Comparison of ENCODE assay signal across 16 mouse cellular contexts in genomic region chr12:72263213-72264103, GRCm38 (mm10).
A peak's percentile ranks its signal among the peaks of the same experiment; 100 is the strongest.
DNase-seq lines count a peak whose midpoint lies in the region; ATAC-seq and TF ChIP-seq lines count a peak whose summit lies in the region.
"Had no signal": no experiment of that assay in that cellular context is flagged by ENCODE, and none has a peak within 500 bp of the region (broad histone marks: within the 10 kb centered on the region; RNA-seq: fewer than 3 reads in every experiment).

No protein-coding gene starts in this region.

- 43% methylated on average over 12 of the region's 12 CpGs for WGBS in forebrain, postnatal 0 days
- 79% methylated on average over 12 of the region's 12 CpGs for WGBS in forebrain, embryonic 11.5 days
- WGBS in liver, embryonic 12.5 days (ENCODE audit: insufficient replicate concordance): 40% methylated on average over 12 of the region's 12 CpGs
- WGBS in midbrain, embryonic 15.5 days: 60% methylated on average over 12 of the region's 12 CpGs

- peak overlapping the region; percentile 63 for H3K27ac ChIP-seq in forebrain, postnatal 0 days (ENCODE audit: low read depth, low read length)
- no peak overlapping the region for H3K27ac ChIP-seq in forebrain, embryonic 11.5 days (ENCODE audit: low read depth, low read length)
- H3K27ac ChIP-seq in liver, embryonic 12.5 days: no peak overlapping the region
- peak overlapping the region; percentile 73 for H3K27ac ChIP-seq in midbrain, embryonic 15.5 days
- H3K27ac ChIP-seq: embryonic facial prominence, embryonic 10.5 days; intestine, embryonic 15.5 days; kidney, postnatal 0 days; limb, embryonic 12.5 days had no signal

- TF ChIP-seq CTCF in forebrain, postnatal 0 days (IDR thresholded peaks at IDR 0.05; ENCODE audit: low read depth): no peak

- peak; percentile 59 for DNase-seq in forebrain, postnatal 0 days
- DNase-seq in forebrain, embryonic 11.5 days (ENCODE audit: low spot score): no peak
- no peak for DNase-seq in liver
- peak; percentile 34 for DNase-seq in c-Kit-positive CD71-positive TER-119-negative erythroid progenitor cells, embryonic 14.5 days (ENCODE audit: low read depth)
- no peak for DNase-seq in urinary bladder, adult 2 months (ENCODE audit: low spot score)
- no peak for DNase-seq in yolk sac, embryonic 10.5 days (ENCODE audit: low spot score)
- DNase-seq: adrenal gland, postnatal 10 days; cerebellum, adult 11-12 months; lung, postnatal 10 days; thymus, adult 2 months had no signal

- H3K4me2 ChIP-seq in forebrain, postnatal 0 days (ENCODE audit: low read depth): no peak overlapping the region
- no peak overlapping the region for H3K4me2 ChIP-seq in forebrain, embryonic 11.5 days (ENCODE audit: low read depth, low read length, severe bottlenecking)
- no peak overlapping the region for H3K4me2 ChIP-seq in liver, embryonic 12.5 days
- H3K4me2 ChIP-seq in midbrain, embryonic 15.5 days: no peak overlapping the region
- H3K4me2 ChIP-seq: intestine, embryonic 15.5 days; limb, embryonic 12.5 days had no signal

- no peak overlapping the region for H3K9ac ChIP-seq in forebrain, postnatal 0 days
- H3K9ac ChIP-seq in forebrain, embryonic 11.5 days (ENCODE audit: low read length): no peak overlapping the region
- H3K9ac ChIP-seq in liver, embryonic 12.5 days: no peak overlapping the region
- no peak overlapping the region for H3K9ac ChIP-seq in midbrain, embryonic 15.5 days
- H3K9ac ChIP-seq: intestine, embryonic 15.5 days; limb, embryonic 12.5 days had no signal

- H3K9me3 ChIP-seq in forebrain, postnatal 0 days (ENCODE audit: low read length): no peaks in the 10 kb centered on the region
- no peaks in the 10 kb centered on the region for H3K9me3 ChIP-seq in forebrain, embryonic 11.5 days (ENCODE audit: control insufficient read depth, low read length)
- H3K9me3 ChIP-seq in liver, embryonic 12.5 days (replicated peaks): no peaks in the 10 kb centered on the region
- H3K9me3 ChIP-seq in midbrain, embryonic 15.5 days: no peaks in the 10 kb centered on the region
- H3K9me3 ChIP-seq: embryonic facial prominence, embryonic 10.5 days; intestine, embryonic 15.5 days; limb, embryonic 12.5 days had no signal

- H3K4me1 ChIP-seq in forebrain, postnatal 0 days (ENCODE audit: insufficient read depth): peaks cover 15% of the 10 kb centered on the region
- no peaks in the 10 kb centered on the region; the same call in 1 of the 2 replicates for H3K4me1 ChIP-seq in forebrain, embryonic 11.5 days (replicated peaks; ENCODE audit: control insufficient read depth, insufficient read depth, low read length)
- H3K4me1 ChIP-seq in liver, embryonic 12.5 days: peaks cover 9% of the 10 kb centered on the region; the same call in 1 of the 2 replicates
- peaks cover 23% of the 10 kb centered on the region for H3K4me1 ChIP-seq in midbrain, embryonic 15.5 days
- H3K4me1 ChIP-seq: embryonic facial prominence, embryonic 10.5 days; intestine, embryonic 15.5 days; limb, embryonic 12.5 days had no signal

- H3K4me3 ChIP-seq in forebrain, postnatal 0 days (ENCODE audit: low read depth, low read length): no peak overlapping the region
- H3K4me3 ChIP-seq in forebrain, embryonic 11.5 days (ENCODE audit: low read depth, low read length): no peak overlapping the region
- H3K4me3 ChIP-seq in liver, embryonic 12.5 days: no peak overlapping the region
- H3K4me3 ChIP-seq in midbrain, embryonic 15.5 days: no peak overlapping the region
- H3K4me3 ChIP-seq: embryonic facial prominence, embryonic 10.5 days; intestine, embryonic 15.5 days; limb, embryonic 12.5 days had no signal

- ATAC-seq in forebrain, postnatal 0 days: peak; percentile 32; the same call in 1 of the 2 replicates
- ATAC-seq in forebrain, embryonic 11.5 days (replicated peaks; ENCODE audit: low FRiP score): no peak
- ATAC-seq in liver, embryonic 12.5 days: peak; percentile 70
- 0 out of 2 replicates have a peak, but pooled peaks have one; percentile 15 for ATAC-seq in midbrain, embryonic 15.5 days (replicated peaks)
- ATAC-seq: intestine, embryonic 15.5 days had no signal

- H3K27me3 ChIP-seq in forebrain, postnatal 0 days (ENCODE audit: insufficient read depth, low read length): no peaks in the 10 kb centered on the region
- no peaks in the 10 kb centered on the region for H3K27me3 ChIP-seq in forebrain, embryonic 11.5 days (ENCODE audit: control insufficient read depth, insufficient read depth, low read length)
- H3K27me3 ChIP-seq in liver, embryonic 12.5 days (replicated peaks): no peaks in the 10 kb centered on the region
- no peaks in the 10 kb centered on the region for H3K27me3 ChIP-seq in midbrain, embryonic 15.5 days (replicated peaks)
- H3K27me3 ChIP-seq: intestine, embryonic 15.5 days; limb, embryonic 12.5 days had no signal

- H3K36me3 ChIP-seq in forebrain, postnatal 0 days (ENCODE audit: insufficient read depth): no peaks in the 10 kb centered on the region
- H3K36me3 ChIP-seq in forebrain, embryonic 11.5 days (ENCODE audit: control insufficient read depth, insufficient read depth, low read length): no peaks in the 10 kb centered on the region
- H3K36me3 ChIP-seq in liver, embryonic 12.5 days: no peaks in the 10 kb centered on the region
- H3K36me3 ChIP-seq in midbrain, embryonic 15.5 days (replicated peaks): no peaks in the 10 kb centered on the region
- H3K36me3 ChIP-seq: embryonic facial prominence, embryonic 10.5 days; intestine, embryonic 15.5 days; limb, embryonic 12.5 days had no signal

Comparison
In these comparisons a context has a peak if more than half of its experiments do, and no peak if none do; other contexts are left out.
1. DNase-seq: peak in forebrain, postnatal 0 days (single experiment) and c-Kit-positive CD71-positive TER-119-negative erythroid progenitor cells, embryonic 14.5 days (single experiment); none in forebrain, embryonic 11.5 days (single experiment), liver (single experiment), urinary bladder, adult 2 months (single experiment) and yolk sac, embryonic 10.5 days (single experiment).
2. H3K27ac ChIP-seq: peak in forebrain, postnatal 0 days (single experiment) and midbrain, embryonic 15.5 days (single experiment); none in forebrain, embryonic 11.5 days (single experiment) and liver, embryonic 12.5 days (single experiment).